Mouse (Mus musculus): ENCODE measurements at regions not wholly inside any gene's neighbourhood (a gene's known extent, or its start where the extent isn't known, plus 50 kb on each side); places are given as distances from the start of the nearest gene placed in this dataset.

DNA sequence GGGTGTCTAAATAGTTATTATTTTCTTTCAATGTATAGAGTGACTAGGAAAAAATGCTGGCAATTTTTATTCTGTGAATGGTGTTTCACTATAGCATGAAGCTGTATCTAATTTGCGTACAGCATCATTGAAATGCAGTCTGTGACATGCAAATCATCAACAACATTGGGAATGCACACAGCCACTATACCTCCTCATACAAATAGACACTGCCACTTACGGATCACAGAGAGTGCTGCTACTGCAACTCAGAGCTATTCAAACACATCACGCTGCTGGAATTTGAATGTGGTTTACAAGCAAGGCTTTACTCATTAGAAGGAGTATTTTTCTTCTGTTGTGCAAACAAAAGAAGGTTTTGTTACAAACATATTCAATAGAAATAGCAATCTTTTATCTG lies 120.8 kb upstream of the Ccnh start:
- no peak for TF ChIP-seq CTCF (IDR thresholded peaks at IDR 0.05; ENCODE audit: low read depth)
- TF ChIP-seq EP300 (IDR thresholded peaks at IDR 0.05; ENCODE audit: low read depth): no peak
